Mouse (Mus musculus) hindbrain, embryonic 14.5 days (tissue): ENCODE results near the gene Ccdc189. TPM values are rescaled to one million over a fixed set of nuclear protein-coding genes. Genes with fewer than 3 reads are reported as not detected.
"Not testable (repeated sequence)": the region's sequence is repeated elsewhere in the genome, so short reads cannot be mapped to it uniquely, and the experiment has no call there.

Experiments used
- ATAC-seq: fragments of 200-750 bp; cut with Nextera tagmentation; 2 replicates; pipeline ENCODE4 v1.8.0; 2017; ENCODE audit warnings: moderate number of reproducible peaks, mild to moderate bottlenecking, moderate TSS enrichment, moderate library complexity; ENCODE audit not compliant: low FRiP score
- DNase-seq: peaks from one replicate; pipeline ENCODE4 v3.0.0-alpha.2; 2015; ENCODE audit warnings: low spot score
- H3K27ac ChIP-seq: fragments of 300-500 bp; sonication (generic); 2 replicates; pipeline ENCODE4 v1.5.1; 2014; ENCODE audit warnings: mild to moderate bottlenecking, moderate library complexity
- H3K27me3 ChIP-seq: fragments of 300-500 bp; sonication (generic); 2 replicates; pipeline ENCODE4 v1.6.1; 2014; ENCODE audit warnings: mild to moderate bottlenecking, low read length, mixed read lengths; ENCODE audit not compliant: control insufficient read depth, insufficient read depth
- H3K36me3 ChIP-seq: fragments of 300-500 bp; sonication (generic); replicated peaks from 2 replicates; pipeline ENCODE4 v1.6.1; 2014; ENCODE audit not compliant: control insufficient read depth, insufficient read depth
- H3K4me1 ChIP-seq: fragments of 300-500 bp; sonication (generic); replicated peaks from 2 replicates; pipeline ENCODE4 v1.6.1; 2014; ENCODE audit warnings: antibody characterized with exemption, low read length, mixed read lengths; ENCODE audit not compliant: control insufficient read depth, insufficient read depth
- H3K4me2 ChIP-seq: fragments of 300-500 bp; sonication (generic); replicated peaks from 2 replicates; pipeline ENCODE4 v1.6.1; 2014; ENCODE audit warnings: mild to moderate bottlenecking, moderate library complexity
- H3K4me3 ChIP-seq: fragments of 300-500 bp; sonication (generic); replicated peaks from 2 replicates; pipeline ENCODE4 v1.5.1; 2014; ENCODE audit warnings: mild to moderate bottlenecking, low read length
- H3K9ac ChIP-seq: fragments of 300-500 bp; sonication (generic); 2 replicates; pipeline ENCODE4 v1.6.1; 2014
- H3K9me3 ChIP-seq: fragments of 300-500 bp; sonication (generic); 2 replicates; pipeline ENCODE4 v1.6.1; 2016; ENCODE audit warnings: low read length; ENCODE audit not compliant: control insufficient read depth
- WGBS: fragments of 180-500 bp; shearing (Covaris S2); extraction: QIAGEN DNeasy Blood & Tissue Kit; methylation state at CpG from one replicate; pipeline ENCODE4 v1.1.7; 2014; 5-methylcytosine and 5-hydroxymethylcytosine counted together
- polyA plus RNA-seq: library from polyadenylated mRNA; unstranded; fragments of >200 nt; fragmentation: Nextera tagmentation; extraction: Ambion mirVana; gene quantifications from 2 replicates; pipeline ENCODE4 v1.2.1, GENCODE M21; 2014

The Ccdc189 gene
- 9.2 and 9.8 TPM in 2 replicates for polyA plus RNA-seq

DNA sequence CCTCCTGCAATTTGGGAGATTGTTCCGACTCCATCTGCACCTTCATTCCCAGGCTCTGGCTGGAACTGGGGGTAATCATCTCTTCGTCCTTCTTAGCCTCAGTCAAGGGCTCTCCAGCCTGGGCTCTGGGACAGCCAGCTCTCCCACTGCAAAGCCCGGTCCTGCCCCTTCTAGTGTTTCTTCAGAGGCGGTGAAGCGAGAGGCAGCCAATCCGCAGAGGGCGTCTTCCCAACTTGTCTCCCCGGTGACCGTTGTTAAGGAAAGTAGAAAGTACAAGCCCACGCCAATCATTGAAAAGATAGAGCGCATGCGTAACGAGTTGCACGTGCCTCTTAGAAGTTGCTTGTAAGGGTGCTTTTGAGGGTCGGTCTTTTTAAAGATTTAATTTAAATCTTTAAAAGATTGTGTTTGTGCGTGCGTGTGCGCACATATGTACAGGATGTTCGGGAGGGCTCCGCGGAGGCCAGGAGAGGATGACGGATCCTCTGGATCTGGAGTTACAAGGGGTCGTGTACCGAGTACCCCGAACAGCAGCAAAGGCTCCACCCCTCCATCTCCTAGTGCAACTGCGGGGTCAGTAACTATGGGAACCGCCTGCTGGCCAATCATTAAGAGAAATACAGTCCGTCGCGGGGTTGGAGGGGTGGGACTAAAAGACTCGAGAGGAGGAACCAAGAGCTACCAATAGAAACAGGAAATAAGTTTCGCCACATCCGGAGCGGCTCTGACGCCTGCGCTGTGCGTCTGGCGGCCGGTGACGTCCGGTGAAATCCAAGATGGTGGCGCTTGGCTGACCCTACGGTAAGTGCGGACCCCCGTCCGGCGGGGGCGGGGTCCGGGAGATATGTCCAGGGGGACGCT is at the start of gene Ccdc189, which contains the start of gene Rnf40:
Ccdc189 (minus strand) TSS at position 585 of the 861 bp plus-strand sequence.
Rnf40 (plus strand) TSS at position 757 of the 861 bp plus-strand sequence.
- no peaks in the 10 kb centered on the region for H3K27me3 ChIP-seq
- H3K4me1 ChIP-seq = peaks cover 16% of the 10 kb centered on the region
- H3K4me2 ChIP-seq = peak within 1 kb of the TSS; percentile 69
- H3K9ac ChIP-seq = peak within 1 kb of the TSS; percentile 80
- H3K36me3 ChIP-seq = peaks cover 51% of the 10 kb centered on the region
- peak; percentile 97 for ATAC-seq
- peak within 1 kb of the TSS; percentile 93 for H3K4me3 ChIP-seq
- DNase-seq = peak; percentile 93
- H3K27ac ChIP-seq = peak within 1 kb of the TSS; percentile 80
- WGBS = under 1% methylated on average over 50 of the region's 50 CpGs
- no peaks in the 10 kb centered on the region for H3K9me3 ChIP-seq

- Histone ChIP-seq H3K9me3 (no peaks in the 10 kb centered on the region), H3K9ac (peak overlapping the region; percentile 70), H3K27me3 (no peaks in the 10 kb centered on the region), H3K4me3 (peak overlapping the region; percentile 52), H3K27ac (0 out of 2 replicates have a peak overlapping the region, but pooled peaks have one; percentile 17), H3K4me2 (peak overlapping the region; percentile 75), H3K4me1 (peaks cover 4% of the 10 kb centered on the region; the same call in 1 of the 2 replicates), H3K36me3 (no peaks in the 10 kb centered on the region)
- under 1% methylated on average over 27 of the region's 27 CpGs for WGBS
- ATAC-seq (peak; percentile 73), DNase-seq (peak; percentile 84)
Measured at GRCm38 (mm10) chr7:127636963-127637362, 48.6 kb upstream of the Ccdc189 start.

DNA sequence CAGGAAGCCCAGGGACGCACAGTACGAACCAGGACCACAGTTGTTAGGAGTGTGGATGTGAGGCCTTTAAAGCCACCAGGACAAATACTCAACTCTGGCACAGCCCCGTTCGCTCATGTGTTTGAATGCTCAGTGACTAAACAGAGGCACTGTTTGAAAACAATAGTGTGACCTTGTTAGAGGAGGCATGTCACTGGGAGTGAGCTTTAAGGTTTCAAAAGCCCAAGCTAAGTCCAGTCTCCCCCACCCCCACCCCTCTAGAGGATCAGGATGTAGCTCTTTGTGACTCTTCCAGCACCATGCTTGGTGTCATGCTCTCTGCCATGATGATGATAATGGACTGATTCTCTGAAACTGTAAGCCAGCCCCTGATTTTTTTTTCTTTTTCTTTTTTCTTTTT is 43.0 kb upstream of the Ccdc189 start:
- DNase-seq (no peak), ATAC-seq (no peak)
- Histone ChIP-seq H3K4me1 (no peaks in the 10 kb centered on the region), H3K4me3 (no peak overlapping the region), H3K4me2 (no peak overlapping the region), H3K27me3 (no peaks in the 10 kb centered on the region), H3K36me3 (no peaks in the 10 kb centered on the region), H3K9me3 (no peaks in the 10 kb centered on the region), H3K27ac (no peak overlapping the region), H3K9ac (no peak overlapping the region)
- 56% methylated on average over 4 of the region's 4 CpGs for WGBS

DNA sequence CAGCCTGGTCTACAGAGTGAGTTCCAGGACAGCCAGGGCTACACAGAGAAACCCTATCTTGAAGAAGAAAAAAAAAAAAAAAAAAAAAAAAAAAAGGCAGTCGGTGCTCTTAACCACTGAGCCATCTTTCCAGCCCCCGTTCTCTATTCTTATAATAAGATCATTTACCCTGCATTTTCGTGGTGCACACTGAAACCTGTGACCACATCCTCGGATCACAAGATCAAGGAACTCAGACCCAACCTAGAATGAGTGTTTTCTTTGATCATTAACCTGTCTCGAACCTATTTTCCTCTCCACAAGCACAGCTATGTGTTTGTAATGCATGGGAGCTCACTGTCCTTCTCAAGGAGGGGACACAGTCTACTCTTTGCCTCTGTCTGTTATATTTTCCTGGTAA is 40.3 kb upstream of the Ccdc189 start:
- Histone ChIP-seq H3K4me1 (no peaks in the 10 kb centered on the region), H3K27ac (no peak overlapping the region), H3K9ac (no peak overlapping the region), H3K4me2 (no peak overlapping the region), H3K27me3 (no peaks in the 10 kb centered on the region), H3K36me3 (no peaks in the 10 kb centered on the region), H3K4me3 (no peak overlapping the region), H3K9me3 (no peaks in the 10 kb centered on the region)
- no peak for ATAC-seq
- 71% methylated on average over 4 of the region's 5 CpGs for WGBS
- DNase-seq = no peak

DNA sequence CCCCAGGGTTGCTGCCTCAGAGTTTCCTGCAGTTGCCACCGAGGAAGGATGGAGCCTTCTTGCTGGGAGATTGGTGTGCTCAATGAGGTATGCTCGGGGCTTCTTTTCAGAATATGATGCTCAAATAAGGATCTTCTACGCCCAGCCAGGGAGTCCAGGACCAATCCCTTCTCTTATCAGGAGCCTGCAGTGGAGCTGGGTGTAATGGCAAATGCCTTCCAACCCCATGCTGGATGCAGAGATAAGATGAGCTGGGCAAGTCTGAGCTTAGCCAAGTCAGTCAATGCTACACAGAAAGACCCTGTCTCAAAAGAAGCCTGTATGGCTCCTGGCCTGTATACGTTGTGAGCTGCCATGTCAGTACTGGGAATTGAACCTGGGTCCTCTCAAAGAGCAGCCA is 38.1 kb upstream of the Ccdc189 start:
- H3K36me3 ChIP-seq = no peaks in the 10 kb centered on the region
- no peaks in the 10 kb centered on the region for H3K27me3 ChIP-seq
- H3K4me2 ChIP-seq = no peak overlapping the region
- no peaks in the 10 kb centered on the region for H3K4me1 ChIP-seq
- no peak overlapping the region for H3K4me3 ChIP-seq
- H3K9me3 ChIP-seq = no peaks in the 10 kb centered on the region
- H3K27ac ChIP-seq = no peak overlapping the region
- H3K9ac ChIP-seq = no peak overlapping the region
- DNase-seq (no peak), ATAC-seq (no peak)
- WGBS = 91% methylated on average over 4 of the region's 4 CpGs

DNA sequence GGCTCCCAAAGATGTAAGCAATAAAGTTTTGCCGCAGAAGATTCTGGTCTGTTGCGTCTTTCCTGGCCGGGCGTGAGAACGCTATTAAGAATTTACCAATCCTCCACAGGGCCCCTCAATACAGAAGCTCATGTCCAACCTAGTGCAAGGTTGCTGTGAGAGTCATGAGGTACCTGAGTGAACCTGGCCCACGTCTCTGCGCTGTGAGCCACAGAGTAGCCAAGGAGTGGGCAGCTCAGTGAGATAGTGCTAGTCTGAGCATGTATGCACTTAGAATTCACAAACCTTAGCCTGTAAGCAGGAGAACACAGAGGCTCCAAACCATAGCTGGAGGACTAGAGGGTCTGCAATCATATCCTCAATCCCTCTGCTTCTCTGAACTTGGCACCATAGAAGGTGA is 37.6 kb upstream of the Ccdc189 start:
- ATAC-seq = no peak
- no peaks in the 10 kb centered on the region for H3K4me1 ChIP-seq
- no peak overlapping the region for H3K4me3 ChIP-seq
- H3K4me2 ChIP-seq = no peak overlapping the region
- no peaks in the 10 kb centered on the region for H3K36me3 ChIP-seq
- H3K27ac ChIP-seq = no peak overlapping the region
- no peak for DNase-seq
- no peaks in the 10 kb centered on the region for H3K9me3 ChIP-seq
- 99% methylated on average over 7 of the region's 7 CpGs for WGBS
- no peaks in the 10 kb centered on the region for H3K27me3 ChIP-seq
- no peak overlapping the region for H3K9ac ChIP-seq

GRCm38 (mm10) chr7:127618402-127618801 is 30.0 kb upstream of the Ccdc189 start:
- not testable (repeated sequence) for H3K4me3 ChIP-seq, H3K27ac ChIP-seq, H3K27me3 ChIP-seq, ATAC-seq, H3K9me3 ChIP-seq, DNase-seq, H3K4me2 ChIP-seq, H3K9ac ChIP-seq, H3K36me3 ChIP-seq
- peaks cover 21% of the 10 kb centered on the region for H3K4me1 ChIP-seq
- 87% methylated on average over 7 of the region's 8 CpGs for WGBS

- Histone ChIP-seq H3K9me3 (no peaks in the 10 kb centered on the region), H3K4me1 (peaks cover 21% of the 10 kb centered on the region), H3K36me3 (no peaks in the 10 kb centered on the region), H3K27me3 (no peaks in the 10 kb centered on the region), H3K9ac (no peak overlapping the region), H3K4me2 (no peak overlapping the region), H3K4me3 (no peak overlapping the region), H3K27ac (no peak overlapping the region)
- 48% methylated on average over 2 of the region's 2 CpGs for WGBS
- no peak for ATAC-seq
- no peak for DNase-seq
Measured at GRCm38 (mm10) chr7:127617962-127618361, 29.6 kb upstream of the Ccdc189 start.

DNA sequence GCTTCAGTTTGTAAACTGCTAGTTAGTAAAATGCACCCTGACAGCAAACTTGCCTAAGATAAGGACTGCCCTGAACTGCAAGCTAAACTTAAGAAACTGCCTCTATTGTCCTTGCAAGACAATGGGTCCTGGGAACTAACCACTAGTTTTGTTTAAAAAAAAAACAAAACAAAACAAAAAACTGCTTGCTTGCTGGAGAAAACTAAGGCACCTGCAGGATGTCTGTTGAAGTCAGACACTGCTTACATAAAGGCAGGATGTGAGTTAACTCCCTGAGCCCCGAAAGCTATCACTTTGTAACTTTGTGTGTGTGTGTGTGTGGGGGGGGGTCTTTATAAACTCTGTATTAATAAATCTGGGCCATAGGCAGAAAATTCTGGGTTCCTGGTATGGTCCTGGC is 28.5 kb upstream of the Ccdc189 start:
- H3K4me1 ChIP-seq = peaks cover 21% of the 10 kb centered on the region
- no peak overlapping the region for H3K27ac ChIP-seq
- 0 out of 2 replicates have a peak overlapping the region, but pooled peaks have one; percentile 91 for H3K9ac ChIP-seq
- DNase-seq = no peak
- no peak for ATAC-seq
- peaks cover 11% of the 10 kb centered on the region for H3K36me3 ChIP-seq
- no peaks in the 10 kb centered on the region for H3K27me3 ChIP-seq
- H3K4me3 ChIP-seq = peak overlapping the region; percentile 13; the same call in 1 of the 2 replicates
- no peaks in the 10 kb centered on the region for H3K9me3 ChIP-seq
- WGBS = 85% methylated on average over 1 of the region's 1 CpGs
- H3K4me2 ChIP-seq = peak overlapping the region; percentile 83
